Mouse (Mus musculus): Measurements from ENCODE around the gene Selenoo. TPM values are rescaled to one million over a fixed set of nuclear protein-coding genes. Genes with fewer than 3 reads are reported as not detected.

Selenoo gene
- polyA plus RNA-seq, 2 experiments: 7.4 to 8.9 TPM

- no peak for ATAC-seq (ENCODE audit: insufficient read depth)
- 67% methylated on average over 19 of the region's 19 CpGs for WGBS (ENCODE audit: insufficient replicate concordance)
- H3K4me2 ChIP-seq (ENCODE audit: low read depth): no peak overlapping the region
- TF ChIP-seq CTCF (IDR thresholded peaks at IDR 0.05; ENCODE audit: low read depth) (no peak), EP300 (IDR thresholded peaks at IDR 0.05; ENCODE audit: low read depth) (no peak)
- no peaks in the 10 kb centered on the region for H3K4me1 ChIP-seq (replicated peaks; ENCODE audit: control insufficient read depth in 2 of 2, insufficient read depth in 2 of 2, low read length in 1 of 2)
- H3K27me3 ChIP-seq (ENCODE audit: control insufficient read depth, insufficient read depth, low read length): peaks cover 23% of the 10 kb centered on the region
- H3K9me3 ChIP-seq (ENCODE audit: control insufficient read depth, low read length): no peaks in the 10 kb centered on the region
- H3K4me3 ChIP-seq (ENCODE audit: insufficient read depth in 1 of 2, low read depth in 2 of 2, low read length in 2 of 2): no peak overlapping the region
- H3K36me3 ChIP-seq (replicated peaks; ENCODE audit: control insufficient read depth, insufficient read depth, low read depth): no peaks in the 10 kb centered on the region
- no peak for DNase-seq (ENCODE audit: low read depth in 3 of 3, low spot score in 3 of 3)
- H3K9ac ChIP-seq (replicated peaks): no peak overlapping the region
- H3K27ac ChIP-seq: no peak overlapping the region
These were observed 19.5 kb upstream of the Selenoo start for GRCm38 (mm10) chr15:89069336-89069840.

- ATAC-seq (ENCODE audit: insufficient read depth): no peak
- H3K4me1 ChIP-seq (replicated peaks; ENCODE audit: control insufficient read depth in 2 of 2, insufficient read depth in 2 of 2, low read length in 1 of 2): peaks cover 0 to 3% of the 10 kb centered on the region in 2 experiments; a peak in 1 of 4 replicates
- DNase-seq (ENCODE audit: low read depth in 3 of 3, low spot score in 3 of 3): no peak
- H3K9ac ChIP-seq (replicated peaks): no peak overlapping the region
- TF ChIP-seq EP300 (IDR thresholded peaks at IDR 0.05; ENCODE audit: low read depth) (no peak), CTCF (IDR thresholded peaks at IDR 0.05; ENCODE audit: low read depth) (no peak)
- H3K4me2 ChIP-seq (ENCODE audit: low read depth): no peak overlapping the region
- no peaks in the 10 kb centered on the region for H3K9me3 ChIP-seq (ENCODE audit: control insufficient read depth, low read length)
- no peaks in the 10 kb centered on the region for H3K36me3 ChIP-seq (replicated peaks; ENCODE audit: control insufficient read depth, insufficient read depth, low read depth)
- no peak overlapping the region for H3K27ac ChIP-seq
- peaks cover 23% of the 10 kb centered on the region for H3K27me3 ChIP-seq (ENCODE audit: control insufficient read depth, insufficient read depth, low read length)
- 71% methylated on average over 24 of the region's 24 CpGs for WGBS (ENCODE audit: insufficient replicate concordance)
- no peak overlapping the region for H3K4me3 ChIP-seq (ENCODE audit: insufficient read depth in 1 of 2, low read depth in 2 of 2, low read length in 2 of 2)
These were observed 18.3 kb upstream of the Selenoo start for GRCm38 (mm10) chr15:89070606-89071005.

GRCm38 (mm10) chr15:89073993-89074603 lies 14.8 kb upstream of the Selenoo start:
- Histone ChIP-seq H3K27me3 (ENCODE audit: control insufficient read depth, insufficient read depth, low read length) (no peaks in the 10 kb centered on the region), H3K9me3 (ENCODE audit: control insufficient read depth, low read length) (no peaks in the 10 kb centered on the region), H3K27ac (no peak overlapping the region), H3K4me3 (ENCODE audit: insufficient read depth in 1 of 2, low read depth in 2 of 2, low read length in 2 of 2) (no peak overlapping the region), H3K4me1 (replicated peaks; ENCODE audit: control insufficient read depth in 2 of 2, insufficient read depth in 2 of 2, low read length in 1 of 2) (peaks cover 11 to 16% of the 10 kb centered on the region in 2 experiments), H3K36me3 (replicated peaks; ENCODE audit: control insufficient read depth, insufficient read depth, low read depth) (no peaks in the 10 kb centered on the region), H3K4me2 (ENCODE audit: low read depth) (no peak overlapping the region), H3K9ac (replicated peaks) (no peak overlapping the region)
- DNase-seq (ENCODE audit: low read depth in 3 of 3, low spot score in 3 of 3) (no peak), ATAC-seq (ENCODE audit: insufficient read depth) (no peak)
- 41% methylated on average over 10 of the region's 10 CpGs for WGBS (ENCODE audit: insufficient replicate concordance)
- no peak for TF ChIP-seq EP300 (IDR thresholded peaks at IDR 0.05; ENCODE audit: low read depth)

- peak within 1 kb of the TSS; percentile 24; the same call in 1 of the 2 replicates for H3K27ac ChIP-seq
- TF ChIP-seq EP300 (IDR thresholded peaks at IDR 0.05; ENCODE audit: low read depth) (no peak), CTCF (IDR thresholded peaks at IDR 0.05; ENCODE audit: low read depth) (no peak)
- no peaks in the 10 kb centered on the region for H3K36me3 ChIP-seq (replicated peaks; ENCODE audit: control insufficient read depth, insufficient read depth, low read depth)
- DNase-seq (ENCODE audit: low read depth in 3 of 3, low spot score in 3 of 3) (no peak), ATAC-seq (ENCODE audit: insufficient read depth) (no peak)
- H3K9me3 ChIP-seq (ENCODE audit: control insufficient read depth, low read length): no peaks in the 10 kb centered on the region
- peak within 1 kb of the TSS; percentile 84 for H3K4me2 ChIP-seq (ENCODE audit: low read depth)
- H3K4me3 ChIP-seq (ENCODE audit: insufficient read depth in 1 of 2, low read depth in 2 of 2, low read length in 2 of 2): peak within 1 kb of the TSS; percentile 68 to 82
- H3K4me1 ChIP-seq (replicated peaks; ENCODE audit: control insufficient read depth in 2 of 2, insufficient read depth in 2 of 2, low read length in 1 of 2): peaks cover 11 to 16% of the 10 kb centered on the region in 2 experiments
- WGBS (ENCODE audit: insufficient replicate concordance): 36% methylated on average over 11 of the region's 11 CpGs
- H3K27me3 ChIP-seq (ENCODE audit: control insufficient read depth, insufficient read depth, low read length): no peaks in the 10 kb centered on the region
- H3K9ac ChIP-seq (replicated peaks): peak within 1 kb of the TSS; percentile 75
These were observed 14.0 kb upstream of the Selenoo start, which contains the start of gene Trabd for GRCm38 (mm10) chr15:89074613-89075477. Gene Trabd, plus strand, starts transcription at chr15:89075124.
